Mouse (Mus musculus) frontal cortex, postnatal 25 days (tissue): ENCODE data around the gene Ppp2r5c.

Experiments
- DNase-seq, 2 experiments: peaks; one replicate each; pipeline ENCODE4 v3.0.0; 2022; ENCODE audit warnings: low spot score in 2 of 2

Ppp2r5c gene

DNA sequence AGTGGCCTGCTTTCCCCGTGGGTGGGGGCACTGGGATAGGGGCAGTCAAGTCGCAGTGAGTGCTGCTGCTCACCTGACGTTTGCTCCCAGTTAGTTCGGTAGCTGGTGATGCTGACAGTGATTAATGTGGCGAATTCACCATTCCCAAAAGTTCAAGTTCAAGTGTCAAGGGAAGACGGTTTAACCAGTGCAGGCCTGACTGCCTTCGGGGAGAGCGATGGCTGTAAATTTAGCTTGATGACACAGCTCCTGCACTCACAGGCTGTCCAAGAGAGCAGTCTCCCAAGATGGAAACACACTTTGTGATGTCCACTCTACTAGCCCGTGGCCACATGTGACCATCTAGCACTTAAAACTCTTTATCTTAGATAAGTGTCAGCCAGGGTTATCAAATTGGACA, 41.1 kb downstream of the Ppp2r5c start:
- no peak for DNase-seq

DNA sequence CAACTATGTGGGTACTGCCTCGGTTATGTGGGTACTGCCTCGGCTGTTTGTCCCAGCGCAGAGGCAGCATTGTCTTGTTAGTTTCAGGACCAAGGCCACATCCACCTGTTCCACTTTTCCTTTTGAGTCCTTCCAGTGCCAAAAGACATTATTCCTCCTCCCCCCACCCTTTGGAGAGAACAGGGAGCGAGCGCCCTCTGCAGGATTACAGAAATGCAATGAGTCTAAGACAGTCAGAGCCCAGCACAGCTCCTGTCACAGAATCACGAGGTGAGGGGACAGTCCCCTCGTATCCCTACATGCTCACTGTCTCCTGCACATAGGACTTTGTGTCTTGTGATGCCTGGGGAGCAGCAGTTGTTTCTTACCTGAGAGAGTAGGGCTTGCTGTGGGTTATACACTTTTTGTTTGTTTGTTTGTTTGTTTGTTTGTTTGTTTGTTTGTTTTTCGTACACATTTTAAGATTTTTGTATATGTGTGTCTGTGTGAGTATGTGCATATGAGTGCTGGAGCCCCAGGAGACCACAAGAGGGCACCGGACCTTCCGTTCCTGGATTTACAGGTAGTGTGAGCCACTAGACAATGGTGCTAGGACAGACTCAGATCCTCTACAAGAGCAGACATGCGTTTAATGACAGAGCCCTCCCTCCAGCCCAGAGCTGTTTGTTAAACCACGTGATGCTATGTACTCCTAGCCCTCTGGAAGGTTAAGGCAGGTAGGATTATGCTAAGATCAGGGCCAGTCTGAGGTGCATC, 43.2 kb downstream of the Ppp2r5c start:
- no peak for DNase-seq

DNA sequence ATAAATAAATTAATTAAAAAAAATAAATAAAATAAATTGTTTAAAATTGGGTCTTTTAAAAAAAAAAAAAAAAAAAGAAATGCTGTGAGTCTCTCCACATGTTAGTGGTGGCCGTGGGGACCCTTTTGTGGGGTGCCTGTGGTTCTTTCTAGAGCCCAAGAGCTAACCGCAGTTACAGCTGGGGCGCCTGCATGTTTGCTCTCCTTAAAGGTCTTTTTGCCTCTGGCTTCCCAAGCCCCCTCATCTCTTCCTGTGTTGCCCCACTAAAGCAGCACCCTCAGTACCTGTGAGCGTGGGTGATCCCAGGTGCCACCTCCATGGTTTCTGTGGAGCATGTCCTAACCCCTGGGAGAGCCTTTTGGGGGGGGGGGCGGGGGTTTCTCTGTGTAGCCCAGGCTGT, 45.5 kb downstream of the Ppp2r5c start:
- no peak for DNase-seq

DNA sequence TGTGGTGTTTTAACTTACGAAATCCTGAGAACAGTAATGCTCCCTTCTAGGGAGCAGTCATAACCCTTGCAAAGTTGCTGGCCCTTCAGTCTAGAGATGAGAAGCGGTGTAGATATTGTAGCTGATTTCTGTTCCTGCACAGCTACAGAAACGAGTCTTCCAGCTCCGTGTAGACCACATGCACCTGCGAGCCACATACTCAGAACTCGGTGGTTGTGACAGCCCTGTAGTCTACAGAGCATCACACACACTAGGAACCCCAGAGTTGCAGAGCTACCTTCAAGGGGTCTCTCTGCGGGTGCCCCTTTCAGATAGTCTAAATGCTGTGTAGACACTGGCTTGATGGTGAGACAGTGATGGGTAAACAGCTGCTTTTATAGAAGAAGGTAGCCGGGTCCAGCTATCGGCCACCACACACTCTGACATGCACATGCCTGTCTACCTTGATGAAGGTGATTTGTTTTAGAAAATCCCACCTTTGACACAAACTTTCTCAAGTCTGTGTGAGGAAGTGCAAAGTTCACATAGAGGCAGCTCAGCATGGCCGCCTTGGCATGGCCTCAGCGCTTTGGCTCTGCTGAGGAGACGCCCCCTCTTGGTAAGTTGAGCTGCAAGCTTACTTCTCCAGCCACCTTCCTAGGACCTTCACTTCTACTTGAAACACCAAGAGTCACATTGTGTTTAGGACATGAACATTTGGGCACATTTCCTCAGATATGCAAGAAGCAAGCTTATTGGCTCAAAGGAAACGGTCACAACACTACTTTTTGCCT, 46.9 kb downstream of the Ppp2r5c start:
- DNase-seq: no peak

GRCm38 (mm10) chr12:110494846-110495245, 47.9 kb downstream of the Ppp2r5c start:
- DNase-seq: no peak

GRCm38 (mm10) chr12:110495260-110495659, 48.3 kb downstream of the Ppp2r5c start:
- no peak for DNase-seq

GRCm38 (mm10) chr12:110496016-110496415, 49.1 kb downstream of the Ppp2r5c start:
- no peak for DNase-seq

DNA sequence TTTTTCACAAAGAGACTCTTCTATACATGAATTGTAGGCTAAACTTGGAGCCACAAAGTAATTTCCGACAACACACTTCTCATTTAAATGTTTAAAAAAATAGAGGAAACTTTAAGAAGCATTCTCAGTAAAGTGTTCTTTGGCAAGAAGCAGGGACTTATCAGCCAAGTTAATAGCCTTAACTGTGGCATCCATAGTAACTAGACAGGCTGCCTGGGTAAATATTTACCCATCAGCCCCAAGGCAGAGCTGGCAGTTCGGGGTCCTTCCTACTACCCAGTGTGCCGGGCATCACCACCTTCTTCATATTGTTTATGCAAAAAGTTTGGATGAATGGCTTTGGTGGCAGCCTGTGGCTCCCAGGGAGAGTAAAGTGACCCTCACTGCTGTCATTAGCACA, 50.1 kb downstream of the Ppp2r5c start:
- DNase-seq: no peak

DNA sequence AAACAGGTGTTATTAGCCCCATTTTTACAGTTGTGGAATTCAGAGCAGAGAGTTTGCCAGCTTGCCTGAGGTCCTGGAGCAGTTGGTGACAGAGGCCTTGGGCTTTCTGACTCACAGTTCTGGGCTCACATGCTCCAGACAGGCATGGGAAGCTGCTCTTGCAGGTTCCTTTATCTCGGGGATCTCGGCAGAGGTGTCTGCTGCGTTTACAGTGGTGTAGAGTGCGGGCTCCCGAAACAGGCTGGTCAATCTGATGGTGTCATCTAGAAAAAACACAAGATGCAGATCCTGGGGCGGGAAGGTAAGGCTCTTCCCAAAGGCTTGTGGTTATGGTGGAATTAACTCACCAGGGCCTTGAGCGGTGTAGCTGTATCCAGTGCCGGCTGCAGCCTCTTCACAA, 50.6 kb downstream of the Ppp2r5c start:
- DNase-seq: no peak

GRCm38 (mm10) chr12:110498283-110499224, 51.6 kb downstream of the Ppp2r5c start:
- no peak for DNase-seq

- DNase-seq: no peak
Measured at GRCm38 (mm10) chr12:110499225-110499992, 52.5 kb downstream of the Ppp2r5c start.

- DNase-seq: no peak
Measured at GRCm38 (mm10) chr12:110500095-110500494, 53.2 kb downstream of the Ppp2r5c start.

DNA sequence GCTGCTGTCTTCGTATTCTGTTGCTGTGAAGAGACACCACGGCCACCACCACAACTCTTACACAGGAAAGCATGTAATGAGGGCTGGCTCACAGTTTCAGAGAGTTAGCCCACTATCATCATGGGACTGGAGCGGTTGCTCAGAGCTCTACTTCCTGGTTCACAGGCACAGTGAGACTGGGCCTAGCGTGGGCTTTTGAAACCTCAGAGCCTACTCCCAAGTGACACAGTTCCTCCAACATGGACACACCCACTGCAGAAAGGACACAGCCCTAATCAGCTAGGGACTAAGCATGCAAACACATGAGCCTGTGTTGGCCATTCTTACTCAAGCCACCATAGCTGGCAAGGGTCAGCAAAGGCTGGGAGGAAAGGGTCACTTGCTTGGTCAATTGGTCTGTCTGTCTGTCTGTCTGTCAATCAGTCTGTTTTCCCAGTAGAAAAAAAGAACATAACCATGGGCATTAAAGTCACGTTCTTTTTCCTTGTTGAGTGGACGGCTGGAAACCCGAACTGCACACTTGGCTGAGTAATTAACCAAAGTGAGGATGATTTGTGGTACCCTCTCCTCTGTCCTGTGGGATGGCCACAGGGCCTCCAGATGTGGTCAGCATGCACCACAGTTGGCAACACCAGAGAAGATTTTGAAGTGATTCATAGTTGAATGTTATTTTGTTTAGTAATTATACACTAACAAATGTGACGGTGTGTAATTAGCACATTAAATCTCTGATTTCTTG, 56.7 kb downstream of the Ppp2r5c start:
- DNase-seq: no peak

- DNase-seq: no peak
Measured at GRCm38 (mm10) chr12:110504145-110504490, 57.2 kb downstream of the Ppp2r5c start.

- DNase-seq: no peak
Measured at GRCm38 (mm10) chr12:110504793-110505192, 57.9 kb downstream of the Ppp2r5c start.

DNA sequence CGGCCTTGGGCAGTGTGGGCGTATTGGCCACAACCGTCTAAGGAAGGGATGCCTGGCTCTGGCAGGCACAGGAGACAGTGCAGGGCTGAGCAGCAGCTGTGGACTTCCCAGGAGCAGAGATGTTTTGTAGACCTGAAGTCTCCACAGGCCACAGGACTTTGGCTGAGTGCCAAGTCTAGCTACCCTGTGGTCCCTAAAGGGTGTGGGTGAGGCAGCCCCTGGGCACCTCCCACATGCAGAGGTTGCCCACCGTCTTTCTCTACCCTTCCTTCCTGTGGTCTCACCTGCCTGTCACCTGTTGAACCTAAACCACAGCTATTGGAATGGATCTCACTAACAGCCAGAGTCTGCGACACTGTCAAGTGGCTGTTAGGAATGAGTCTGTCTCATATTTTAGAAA, 59.1 kb downstream of the Ppp2r5c start:
- DNase-seq: no peak

DNA sequence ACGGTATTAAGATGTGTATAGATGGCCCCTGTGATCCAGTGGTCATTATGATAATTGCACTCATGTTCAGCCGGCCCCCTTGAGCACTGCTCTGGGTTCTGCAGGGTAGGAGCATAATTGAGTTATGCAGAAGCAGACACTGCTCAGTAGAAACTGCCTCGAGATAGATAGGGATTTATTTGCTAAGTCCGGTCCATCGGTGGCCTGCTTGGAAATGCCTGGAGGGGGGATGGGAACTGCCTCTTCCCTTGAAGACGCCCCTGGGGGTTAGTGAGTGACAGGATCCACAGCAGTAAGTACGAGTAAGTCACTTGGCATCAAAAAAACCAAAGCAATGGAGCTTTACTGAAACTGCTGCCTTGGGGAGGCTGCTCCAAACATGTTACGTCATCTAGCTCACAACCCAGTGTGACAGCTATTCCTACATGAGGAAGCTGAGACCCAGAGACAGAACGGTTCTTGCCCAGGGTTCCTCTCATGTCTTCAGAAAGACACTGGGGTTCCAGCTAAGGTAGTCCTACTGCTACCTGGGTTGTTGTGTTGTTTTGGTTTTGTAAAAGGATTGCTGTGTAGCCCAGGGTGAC, 60.9 kb downstream of the Ppp2r5c start:
- DNase-seq: no peak

DNA sequence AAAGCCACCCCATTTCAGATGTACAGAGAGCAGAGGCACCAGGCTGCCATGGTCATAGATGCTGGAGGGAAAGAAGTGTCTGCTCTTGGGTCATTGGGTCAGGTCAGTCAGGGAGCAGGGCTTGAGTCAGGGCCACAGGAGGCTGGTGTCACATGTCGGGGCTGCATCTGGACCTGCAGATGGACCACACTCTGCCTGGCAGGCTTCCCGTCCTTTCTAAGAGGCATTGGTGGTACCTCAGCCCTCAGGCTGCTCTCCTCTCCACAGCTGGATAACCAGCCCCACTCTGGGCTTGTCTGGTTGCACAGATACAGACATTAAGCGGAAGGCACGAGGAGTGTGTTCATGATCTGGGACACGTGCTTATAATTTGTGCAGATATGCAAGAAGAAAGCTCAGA, 61.8 kb downstream of the Ppp2r5c start:
- DNase-seq: no peak

- no peak for DNase-seq
Measured at GRCm38 (mm10) chr12:110510171-110510871, 63.4 kb downstream of the Ppp2r5c start.

DNA sequence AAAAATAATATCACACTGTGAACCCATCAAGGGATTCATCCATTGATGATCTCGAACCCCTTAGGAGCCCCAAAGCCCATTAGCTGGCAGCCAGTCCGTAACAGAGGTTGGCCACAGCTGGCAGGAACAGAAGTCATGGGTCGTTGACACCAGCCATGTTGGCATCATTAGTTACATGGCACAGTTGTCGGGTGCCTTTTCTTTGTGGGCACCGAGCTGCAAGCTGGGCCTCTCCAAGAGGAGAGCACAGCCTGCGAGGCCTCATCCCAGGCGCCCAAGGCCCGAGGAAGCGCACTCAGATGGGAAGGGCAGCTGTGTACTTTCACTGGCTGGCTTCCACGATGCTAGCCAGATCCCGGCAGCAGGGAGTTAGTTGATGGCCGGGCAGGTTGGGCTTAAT, 64.3 kb downstream of the Ppp2r5c start:
- DNase-seq: no peak
